Mouse (Mus musculus): ENCODE data around the gene Gm10322. TPM values are rescaled to one million over a fixed set of nuclear protein-coding genes. Genes with fewer than 3 reads are reported as not detected.

Gm10322 gene
- not detected in 2 replicates for total RNA-seq (2021)
- long read RNA-seq = 0 reads

GRCm38 (mm10) chr10:59615981-59616520, at the start of gene Gm10322:
Gm10322 (plus strand) TSS chr10:59616063.
- peak; percentile 77 for DNase-seq

GRCm38 (mm10) chr10:59566968-59567367, 48.9 kb upstream of the Gm10322 start:
- DNase-seq = no peak

- DNase-seq = no peak
Observed at GRCm38 (mm10) chr10:59568665-59569480, 47.0 kb upstream of the Gm10322 start.

GRCm38 (mm10) chr10:59569481-59569869, 46.4 kb upstream of the Gm10322 start:
- DNase-seq = no peak

GRCm38 (mm10) chr10:59570360-59570759, 45.5 kb upstream of the Gm10322 start:
- no peak for DNase-seq

GRCm38 (mm10) chr10:59570780-59571179, 45.1 kb upstream of the Gm10322 start:
- no peak for DNase-seq

GRCm38 (mm10) chr10:59571273-59571672, 44.6 kb upstream of the Gm10322 start:
- no peak for DNase-seq

- no peak for DNase-seq
Observed at GRCm38 (mm10) chr10:59571964-59572363, 43.9 kb upstream of the Gm10322 start.

- DNase-seq = no peak
Observed at GRCm38 (mm10) chr10:59576305-59576704, 39.6 kb upstream of the Gm10322 start.

- peak; percentile 20 for DNase-seq
Observed at GRCm38 (mm10) chr10:59577871-59578801, 37.7 kb upstream of the Gm10322 start.

GRCm38 (mm10) chr10:59579645-59580044, 36.2 kb upstream of the Gm10322 start:
- DNase-seq = no peak

GRCm38 (mm10) chr10:59580593-59581149, 35.2 kb upstream of the Gm10322 start:
- no peak for DNase-seq

GRCm38 (mm10) chr10:59581826-59582543, 33.9 kb upstream of the Gm10322 start:
- no peak for DNase-seq

- no peak for DNase-seq
Observed at GRCm38 (mm10) chr10:59585621-59586020, 30.2 kb upstream of the Gm10322 start.

GRCm38 (mm10) chr10:59586821-59587220, 29.0 kb upstream of the Gm10322 start:
- DNase-seq = no peak

GRCm38 (mm10) chr10:59588135-59588534, 27.7 kb upstream of the Gm10322 start:
- DNase-seq = no peak

GRCm38 (mm10) chr10:59589420-59589819, 26.4 kb upstream of the Gm10322 start:
- DNase-seq = no peak

- no peak for DNase-seq
Observed at GRCm38 (mm10) chr10:59589856-59590255, 26.0 kb upstream of the Gm10322 start.

GRCm38 (mm10) chr10:59590606-59591005, 25.3 kb upstream of the Gm10322 start:
- no peak for DNase-seq

- peak; percentile 32 for DNase-seq
Observed at GRCm38 (mm10) chr10:59593826-59594570, 21.9 kb upstream of the Gm10322 start.

GRCm38 (mm10) chr10:59600516-59600915, 15.3 kb upstream of the Gm10322 start:
- DNase-seq = peak; percentile 35

Measured in adrenal gland, postnatal 25 days (tissue).